Mouse (Mus musculus) urinary bladder, adult 2 months (tissue): ENCODE results near the gene C130026I21Rik. TPM values are rescaled to one million over a fixed set of nuclear protein-coding genes. Genes with fewer than 3 reads are reported as not detected.

ENCODE experiments used
- polyA plus RNA-seq: library from polyadenylated mRNA; depleted of rRNA; stranded (reverse); fragments of >200 nt; gene quantifications from 2 replicates; pipeline ENCODE4 v1.2.3, GENCODE M21; 2012; rRNA removed

The C130026I21Rik gene
- polyA plus RNA-seq, 1 experiment = 37.7 TPM

Other genes starting within 250 kb of the C130026I21Rik start
- not detected in 2 replicates for gene Gm10553, start 170.4 kb downstream of the C130026I21Rik start, polyA plus RNA-seq
- 0.27 and 0.56 TPM in 2 replicates for gene A530032D15Rik, start 160.7 kb downstream of the C130026I21Rik start, polyA plus RNA-seq